Mouse (Mus musculus): ENCODE results near the gene Bcl2l13. TPM values are rescaled to one million over a fixed set of nuclear protein-coding genes. Genes with fewer than 3 reads are reported as not detected.
"Not testable (repeated sequence)": the region's sequence is repeated elsewhere in the genome, so short reads cannot be mapped to it uniquely, and the experiment has no call there.

Bcl2l13 gene
- polyA plus RNA-seq, 1 experiment from 2014 or later: 45.5 TPM

DNA sequence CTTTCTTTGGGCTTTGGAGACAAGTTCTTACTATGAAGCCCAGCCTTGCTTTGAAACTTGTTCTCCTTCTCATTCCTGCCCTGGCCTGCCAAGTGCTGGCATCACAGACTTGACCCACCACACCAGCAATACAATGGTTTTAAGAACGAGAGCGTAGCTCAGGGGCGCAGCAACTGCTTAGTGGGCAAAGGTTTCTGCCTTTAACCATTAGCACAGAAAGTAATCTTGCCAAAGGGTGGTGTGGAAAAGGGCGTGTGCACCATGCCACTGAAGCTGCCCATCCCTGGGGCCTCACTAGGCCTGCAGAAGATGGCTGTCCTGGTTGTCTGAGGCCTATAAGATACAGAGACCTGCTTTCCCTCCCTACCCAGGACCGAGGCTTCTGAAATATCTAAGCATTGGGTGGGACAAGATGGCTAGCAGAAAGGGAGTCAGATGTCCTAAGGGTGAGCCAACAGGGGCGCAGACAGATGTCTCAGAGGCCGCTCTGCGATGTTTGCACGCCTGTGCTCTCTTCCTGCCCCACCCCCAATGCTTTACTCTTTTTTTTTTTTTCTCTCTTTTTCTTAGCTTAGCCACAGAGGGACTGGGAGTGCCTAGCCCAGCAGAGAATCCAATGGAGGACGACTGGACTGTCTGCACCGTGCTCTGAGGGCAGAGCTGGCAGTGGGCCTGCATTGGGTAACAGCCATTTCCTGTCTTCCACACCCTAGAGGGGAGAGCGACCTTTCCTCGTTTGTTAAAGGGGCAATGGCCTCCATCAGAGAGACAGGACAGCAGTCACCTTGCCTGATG is 75.4 kb downstream of the Bcl2l13 start:
- Histone ChIP-seq H3K4me1 (peaks cover 17% of the 10 kb centered on the region), H3K4me3 (no peak overlapping the region), H3K36me3 (no peaks in the 10 kb centered on the region), H3K27me3 (ENCODE audit: low read depth, poor library complexity, severe bottlenecking) (peaks cover 21% of the 10 kb centered on the region), H3K9me3 (replicated peaks) (no peaks in the 10 kb centered on the region), H3K27ac (no peak overlapping the region)
- no peak for DNase-seq (ENCODE audit: low spot score)
- 83% methylated on average over 13 of the region's 13 CpGs for WGBS

DNA sequence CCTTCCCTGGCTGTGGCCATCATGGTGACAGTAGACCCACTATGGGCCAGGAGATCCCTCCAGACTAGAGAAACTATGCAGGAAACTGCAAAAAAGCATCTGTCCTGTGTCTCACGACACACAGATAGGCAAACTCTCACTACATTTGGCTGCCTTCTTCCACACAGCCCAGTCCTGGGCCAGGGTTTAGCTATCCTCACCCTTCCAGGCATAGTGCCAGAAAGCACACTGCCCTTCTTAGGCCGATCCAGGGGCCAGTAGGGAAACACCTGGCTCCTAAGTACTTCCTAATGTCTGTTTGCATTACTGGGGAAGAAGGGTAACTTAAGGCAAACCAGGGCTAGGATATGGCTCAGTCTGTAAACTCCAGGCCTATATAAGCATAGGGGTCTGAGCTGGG is 76.9 kb downstream of the Bcl2l13 start:
- Histone ChIP-seq H3K9me3 (replicated peaks) (no peaks in the 10 kb centered on the region), H3K4me3 (no peak overlapping the region), H3K36me3 (no peaks in the 10 kb centered on the region), H3K27ac (no peak overlapping the region), H3K27me3 (ENCODE audit: low read depth, poor library complexity, severe bottlenecking) (peaks cover 21% of the 10 kb centered on the region), H3K4me1 (peaks cover 20% of the 10 kb centered on the region)
- DNase-seq (ENCODE audit: low spot score): no peak
- WGBS: 65% methylated on average over 2 of the region's 2 CpGs

DNA sequence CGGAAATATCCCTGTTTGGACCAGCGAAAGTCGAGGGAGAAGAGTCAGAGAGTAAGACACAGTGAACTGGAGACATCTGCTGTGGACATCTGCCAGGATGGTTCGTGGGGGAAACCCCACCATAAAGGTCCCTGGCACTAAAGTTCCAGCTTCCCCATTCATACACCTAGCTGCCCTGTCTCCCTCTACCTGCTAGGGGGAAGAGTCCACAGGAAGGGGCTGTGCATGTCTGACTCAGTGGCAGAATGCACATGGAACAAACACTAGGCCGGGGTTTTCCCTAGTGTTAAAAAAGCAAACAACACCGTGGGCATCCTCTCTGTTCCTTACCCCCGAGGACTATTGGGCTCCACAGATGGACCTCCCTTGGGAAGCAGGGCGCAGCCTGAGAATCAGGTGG is 77.8 kb downstream of the Bcl2l13 start:
- Histone ChIP-seq H3K27ac (no peak overlapping the region), H3K4me1 (peaks cover 20% of the 10 kb centered on the region), H3K4me3 (no peak overlapping the region), H3K9me3 (replicated peaks) (no peaks in the 10 kb centered on the region), H3K36me3 (no peaks in the 10 kb centered on the region), H3K27me3 (ENCODE audit: low read depth, poor library complexity, severe bottlenecking) (peaks cover 21% of the 10 kb centered on the region)
- no peak for DNase-seq (ENCODE audit: low spot score)
- WGBS: 86% methylated on average over 8 of the region's 8 CpGs

DNA sequence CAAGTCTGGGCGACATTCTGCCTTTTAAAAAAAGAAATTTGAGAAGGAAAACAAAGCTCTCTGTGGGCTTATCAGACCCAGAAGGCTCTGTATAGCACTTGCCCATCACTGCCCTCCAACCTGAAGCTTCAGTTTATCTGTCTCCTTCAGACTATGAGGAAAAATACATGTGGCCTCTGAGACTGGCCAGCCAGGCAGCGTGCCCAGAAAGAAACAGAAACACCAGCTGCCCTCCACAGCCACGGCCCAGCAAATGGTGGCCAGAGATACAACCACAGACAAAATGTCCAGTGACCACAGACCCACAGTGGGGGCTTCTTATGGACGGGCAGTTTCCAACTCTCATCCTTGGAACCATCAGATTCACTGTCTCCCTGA is 78.5 kb downstream of the Bcl2l13 start:
- Histone ChIP-seq H3K4me3 (no peak overlapping the region), H3K27me3 (ENCODE audit: low read depth, poor library complexity, severe bottlenecking) (peaks cover 21% of the 10 kb centered on the region), H3K27ac (no peak overlapping the region), H3K36me3 (no peaks in the 10 kb centered on the region), H3K9me3 (replicated peaks) (no peaks in the 10 kb centered on the region), H3K4me1 (peaks cover 20% of the 10 kb centered on the region)
- 84% methylated on average over 4 of the region's 4 CpGs for WGBS
- no peak for DNase-seq (ENCODE audit: low spot score)

DNA sequence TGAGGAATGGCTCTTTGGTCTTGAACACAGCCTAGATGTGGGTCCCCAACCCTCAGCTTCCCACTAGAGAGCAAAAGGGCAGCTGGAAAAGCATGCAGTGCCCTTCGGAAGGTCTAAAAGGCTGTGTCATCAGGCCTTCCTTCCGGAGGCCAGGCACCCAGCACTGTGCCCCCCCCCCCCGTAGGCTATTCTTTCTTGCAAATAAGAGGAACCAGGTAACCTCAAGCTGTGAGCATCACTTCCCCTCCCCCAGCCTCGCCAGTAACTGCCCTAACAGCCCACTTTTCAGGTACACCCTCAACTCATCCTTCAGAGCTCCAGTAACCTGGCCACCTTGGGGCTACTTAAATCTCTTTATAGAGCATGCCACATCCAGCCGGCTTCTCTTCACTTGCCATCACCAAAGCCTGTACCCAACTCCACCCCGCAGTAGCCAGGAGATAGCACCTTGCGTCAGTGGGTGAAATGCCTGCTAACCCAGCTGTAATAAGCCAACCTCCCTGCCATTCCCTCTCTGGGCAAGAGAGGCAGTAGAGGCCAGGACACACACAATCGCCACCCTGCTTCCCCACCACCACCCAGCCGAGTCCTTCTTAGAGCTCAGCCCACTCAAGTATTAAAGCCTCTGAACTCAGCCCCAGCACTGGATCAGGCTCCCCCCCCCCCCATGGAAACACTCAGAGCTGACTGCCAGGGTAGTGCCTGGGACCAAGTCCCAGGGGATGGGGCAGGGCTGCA is 79.1 kb downstream of the Bcl2l13 start:
- H3K27ac ChIP-seq: no peak overlapping the region
- no peaks in the 10 kb centered on the region for H3K36me3 ChIP-seq
- peaks cover 21% of the 10 kb centered on the region for H3K27me3 ChIP-seq (ENCODE audit: low read depth, poor library complexity, severe bottlenecking)
- no peak overlapping the region; the same call in 1 of the 2 replicates for H3K4me3 ChIP-seq
- WGBS: 45% methylated on average over 9 of the region's 9 CpGs
- no peaks in the 10 kb centered on the region for H3K9me3 ChIP-seq (replicated peaks)
- DNase-seq (ENCODE audit: low spot score): no peak
- H3K4me1 ChIP-seq: peaks cover 20% of the 10 kb centered on the region

DNA sequence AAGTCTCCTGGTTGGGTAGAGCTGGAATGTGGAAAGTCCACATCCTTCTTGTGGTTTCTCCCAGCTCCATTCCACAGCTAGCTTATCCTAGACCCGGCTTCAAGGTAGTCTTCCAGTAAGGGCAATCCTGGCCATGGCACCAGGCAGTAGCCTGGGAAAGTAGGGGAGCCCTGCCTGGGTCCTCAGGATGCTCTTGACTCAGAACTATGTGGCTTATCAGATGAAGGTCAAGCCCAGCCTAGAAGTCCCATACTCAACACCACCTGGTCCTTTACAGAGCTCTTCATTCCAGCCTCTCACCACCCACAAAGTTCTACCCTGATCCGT is 79.6 kb downstream of the Bcl2l13 start:
- Histone ChIP-seq H3K9me3 (replicated peaks) (no peaks in the 10 kb centered on the region), H3K27ac (no peak overlapping the region), H3K4me1 (peaks cover 20% of the 10 kb centered on the region), H3K27me3 (ENCODE audit: low read depth, poor library complexity, severe bottlenecking) (peaks cover 21% of the 10 kb centered on the region), H3K36me3 (no peaks in the 10 kb centered on the region), H3K4me3 (no peak overlapping the region; the same call in none of the 2 replicates)
- 28% methylated on average over 2 of the region's 2 CpGs for WGBS
- no peak for DNase-seq (ENCODE audit: low spot score)

DNA sequence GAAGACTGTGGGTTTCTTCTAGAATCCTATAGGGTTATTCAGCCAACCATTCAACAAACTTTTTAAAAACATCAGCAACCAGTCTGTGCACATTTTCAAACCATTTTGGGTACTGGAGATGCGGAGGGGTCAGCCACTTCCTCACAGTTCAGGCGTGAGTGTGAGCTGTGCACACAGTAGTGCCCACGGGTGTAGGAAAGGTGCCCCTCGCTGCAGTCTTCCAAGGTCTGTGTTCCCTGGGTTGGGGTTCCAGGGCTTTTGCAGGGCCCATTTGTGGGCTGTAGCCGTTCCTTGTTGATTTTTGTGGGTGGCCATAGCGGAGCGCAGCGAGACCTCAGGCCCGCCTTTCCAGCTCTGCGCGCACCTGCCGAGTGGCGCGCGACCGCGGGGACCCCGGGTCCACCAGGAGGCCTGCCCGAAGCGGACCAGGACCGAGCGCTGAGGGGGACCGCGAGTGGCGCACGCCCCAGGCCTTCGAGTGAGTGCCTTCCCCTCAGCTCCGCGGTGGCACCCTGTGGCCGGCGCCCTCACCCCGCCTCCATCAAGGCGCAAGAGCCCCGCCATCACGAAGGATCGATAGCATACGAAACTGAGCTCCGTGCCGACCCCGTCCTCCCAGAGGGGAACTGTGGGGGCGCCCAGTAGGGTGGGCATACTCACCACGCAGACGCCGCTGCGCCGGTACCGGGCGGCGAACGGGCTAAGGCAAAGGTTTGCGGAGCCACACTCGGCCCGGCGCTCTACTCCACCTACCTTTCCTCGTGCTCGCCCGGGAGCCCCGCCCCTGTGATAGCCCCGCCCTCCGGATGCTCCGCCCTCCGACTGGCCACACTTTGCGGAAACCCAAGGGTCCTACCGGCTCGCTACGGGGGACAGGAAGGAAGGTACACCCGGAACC is 80.3 kb downstream of the Bcl2l13 start, which contains the start of gene Bid:
Bid (minus strand) TSS at position 780 of the 898 bp plus-strand sequence.
- Histone ChIP-seq H3K27ac (peak within 1 kb of the TSS; percentile 74), H3K9me3 (replicated peaks) (no peaks in the 10 kb centered on the region), H3K4me3 (peak within 1 kb of the TSS; percentile 80), H3K27me3 (ENCODE audit: low read depth, poor library complexity, severe bottlenecking) (peaks cover 21% of the 10 kb centered on the region), H3K4me1 (peaks cover 20% of the 10 kb centered on the region), H3K36me3 (no peaks in the 10 kb centered on the region)
- WGBS: 1% methylated on average over 67 of the region's 67 CpGs
- peak; percentile 93 for DNase-seq (ENCODE audit: low spot score)

DNA sequence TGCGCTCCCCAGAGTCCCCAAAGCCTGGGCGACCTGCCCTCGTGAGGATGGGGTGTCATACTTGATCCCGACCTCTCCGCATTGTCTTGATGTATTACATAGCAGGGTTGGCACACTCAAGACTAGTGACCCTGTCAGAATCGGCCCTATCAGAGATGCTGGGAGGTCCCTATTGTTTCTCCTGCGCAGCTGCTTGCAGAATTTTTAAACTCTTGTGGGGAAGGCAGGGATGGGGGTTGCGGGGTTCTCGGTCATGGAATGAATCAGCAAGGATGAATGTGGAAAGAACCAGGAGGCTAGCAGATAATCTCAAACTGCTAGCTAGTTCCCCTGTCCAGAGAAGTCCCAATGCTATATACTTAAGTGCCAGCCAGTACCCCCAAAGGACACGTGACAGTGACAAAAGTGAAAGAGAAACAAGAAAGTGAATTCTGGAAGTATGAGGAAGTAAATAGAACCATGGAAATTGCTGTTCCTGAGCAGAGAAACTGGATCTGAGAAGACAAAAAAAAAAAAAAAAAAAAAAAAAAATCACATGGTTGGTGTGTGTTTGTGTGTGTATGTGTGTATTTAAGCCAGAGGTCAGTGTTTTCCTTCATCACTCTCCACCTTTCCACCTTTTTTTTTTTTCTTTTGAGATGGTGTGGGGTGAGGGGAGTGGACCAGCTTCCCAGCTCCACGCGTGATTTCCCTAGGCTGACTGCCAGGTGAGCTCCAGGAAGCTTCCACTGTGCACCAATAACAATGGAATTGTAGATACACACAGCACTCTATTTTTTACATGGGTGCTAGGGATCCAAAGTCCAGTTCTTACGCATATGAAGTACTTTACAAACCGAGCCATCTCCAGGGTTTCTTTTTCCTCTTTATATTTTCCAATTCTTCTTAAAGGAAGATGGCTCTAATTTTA is 81.2 kb downstream of the Bcl2l13 start:
- peak overlapping the region; percentile 74; the same call in 1 of the 2 replicates for H3K27ac ChIP-seq
- H3K9me3 ChIP-seq (replicated peaks); H3K36me3 ChIP-seq; DNase-seq (ENCODE audit: low spot score): not testable (repeated sequence)
- peaks cover 21% of the 10 kb centered on the region for H3K27me3 ChIP-seq (ENCODE audit: low read depth, poor library complexity, severe bottlenecking)
- H3K4me3 ChIP-seq: peak overlapping the region; percentile 80
- WGBS: 24% methylated on average over 13 of the region's 14 CpGs
- H3K4me1 ChIP-seq: peaks cover 17% of the 10 kb centered on the region

DNA sequence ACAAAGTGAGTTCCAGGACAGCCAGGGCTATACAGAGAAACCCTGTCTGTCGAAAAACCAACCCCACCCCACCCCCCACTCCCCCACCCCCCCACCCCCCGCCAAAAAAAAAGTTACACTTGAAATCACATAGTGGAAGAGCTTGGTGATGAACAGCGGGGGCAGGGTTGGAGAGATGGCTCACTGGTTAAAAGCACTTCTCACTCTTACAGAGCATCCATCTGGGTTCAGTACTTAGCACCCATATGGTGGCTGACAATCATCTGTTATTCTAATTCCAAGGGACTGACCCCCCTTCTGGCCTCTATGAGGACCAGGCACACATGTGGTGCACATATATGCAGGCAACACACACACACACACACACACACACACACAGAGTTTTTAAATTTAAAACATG is 82.0 kb downstream of the Bcl2l13 start:
- no peak overlapping the region for H3K27ac ChIP-seq
- DNase-seq (ENCODE audit: low spot score): no peak
- no peak overlapping the region for H3K4me3 ChIP-seq
- WGBS: 53% methylated on average over 3 of the region's 3 CpGs
- no peaks in the 10 kb centered on the region for H3K9me3 ChIP-seq (replicated peaks)
- H3K4me1 ChIP-seq: peaks cover 17% of the 10 kb centered on the region
- no peaks in the 10 kb centered on the region for H3K36me3 ChIP-seq
- peaks cover 21% of the 10 kb centered on the region for H3K27me3 ChIP-seq (ENCODE audit: low read depth, poor library complexity, severe bottlenecking)

DNA sequence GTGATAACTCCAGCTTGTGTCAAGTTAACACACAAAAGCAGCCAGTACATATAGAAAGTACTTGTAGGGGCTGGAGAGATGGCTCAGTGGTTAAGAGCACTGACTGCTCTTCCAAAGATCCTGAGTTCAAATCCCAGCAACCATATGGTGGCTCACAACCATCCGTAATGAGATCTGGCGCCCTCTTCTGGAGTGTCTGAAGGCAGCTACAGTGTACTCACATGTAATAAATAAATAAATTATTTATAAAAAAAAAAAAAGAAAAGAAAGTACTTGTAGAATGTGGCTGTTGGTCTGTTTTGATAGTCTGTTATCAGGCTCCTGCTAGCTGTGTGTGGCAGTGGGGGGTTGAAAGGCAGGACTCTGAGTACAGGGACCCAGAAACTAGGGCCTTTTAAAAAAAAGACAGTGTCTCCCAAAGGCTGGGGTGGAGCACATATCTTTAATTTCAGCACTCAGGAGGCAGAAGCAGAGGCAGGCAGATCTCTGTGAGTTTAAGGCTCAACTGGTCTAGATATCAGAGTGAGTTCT is 88.8 kb downstream of the Bcl2l13 start:
- not testable (repeated sequence) for H3K27ac ChIP-seq; H3K4me1 ChIP-seq; H3K36me3 ChIP-seq; H3K27me3 ChIP-seq (ENCODE audit: low read depth, poor library complexity, severe bottlenecking); H3K9me3 ChIP-seq (replicated peaks); DNase-seq (ENCODE audit: low spot score); H3K4me3 ChIP-seq
- WGBS: 89% methylated on average over 2 of the region's 2 CpGs

DNA sequence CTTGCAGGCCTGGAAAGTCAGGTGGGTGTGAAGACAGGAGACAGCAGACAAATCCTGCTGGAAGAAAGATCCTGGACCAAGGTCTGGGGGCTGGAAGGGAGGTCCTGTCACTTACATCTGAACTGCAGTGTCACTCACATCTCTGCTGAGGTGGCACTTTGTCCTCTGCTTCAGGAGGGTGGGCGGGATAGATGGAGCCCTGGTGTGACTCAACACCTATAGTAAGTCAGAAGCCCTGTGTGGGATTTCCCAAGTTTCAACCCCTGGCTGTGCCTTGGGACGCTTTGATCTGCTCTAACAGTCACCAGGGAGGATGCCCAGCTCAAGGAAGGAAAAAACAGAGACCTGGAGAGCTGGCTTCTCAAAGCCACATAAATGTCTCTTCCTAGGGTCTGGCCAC is 90.9 kb downstream of the Bcl2l13 start:
- Histone ChIP-seq H3K27me3 (ENCODE audit: low read depth, poor library complexity, severe bottlenecking) (no peaks in the 10 kb centered on the region), H3K9me3 (replicated peaks) (no peaks in the 10 kb centered on the region), H3K36me3 (peaks cover 2% of the 10 kb centered on the region; the same call in 1 of the 2 replicates), H3K4me3 (no peak overlapping the region), H3K27ac (no peak overlapping the region), H3K4me1 (no peaks in the 10 kb centered on the region)
- no peak for DNase-seq (ENCODE audit: low spot score)
- WGBS: 37% methylated on average over 2 of the region's 2 CpGs

DNA sequence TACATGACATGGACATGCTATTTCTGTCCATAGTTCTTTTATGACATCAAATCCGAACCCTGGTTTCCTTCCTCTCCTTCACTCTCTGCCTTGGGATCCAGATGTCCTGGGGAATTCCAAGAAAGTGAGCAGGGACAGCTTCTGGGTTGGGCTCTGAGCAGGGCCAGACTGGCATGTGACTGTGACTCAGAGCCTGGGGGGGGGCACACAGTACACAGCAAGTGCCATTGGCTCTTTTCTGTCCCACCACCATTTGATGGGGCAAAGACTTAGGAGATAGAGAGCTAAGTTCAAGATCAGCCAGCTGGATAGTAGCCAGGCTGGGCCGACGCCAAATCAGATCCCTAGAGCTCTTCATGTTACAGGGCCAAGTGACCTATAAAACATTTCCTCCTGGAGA is 91.8 kb downstream of the Bcl2l13 start:
- no peaks in the 10 kb centered on the region for H3K27me3 ChIP-seq (ENCODE audit: low read depth, poor library complexity, severe bottlenecking)
- H3K27ac ChIP-seq: no peak overlapping the region
- H3K9me3 ChIP-seq (replicated peaks): no peaks in the 10 kb centered on the region
- H3K4me3 ChIP-seq: no peak overlapping the region
- peaks cover 11% of the 10 kb centered on the region for H3K36me3 ChIP-seq
- no peaks in the 10 kb centered on the region for H3K4me1 ChIP-seq
- no peak for DNase-seq (ENCODE audit: low spot score)
- WGBS: 76% methylated on average over 3 of the region's 3 CpGs

Data from limb, embryonic 10.5 days (tissue).